Mouse (Mus musculus): ENCODE measurements at regions not wholly inside any gene's neighbourhood (a gene's known extent, or its start where the extent isn't known, plus 50 kb on each side); places are given as distances from the start of the nearest gene placed in this dataset.

- no peaks in the 10 kb centered on the region for H3K4me1 ChIP-seq (ENCODE audit: control insufficient read depth, insufficient read depth, low read length)
- no peaks in the 10 kb centered on the region for H3K79me2 ChIP-seq (replicated peaks; ENCODE audit: control insufficient read depth, insufficient read depth, low read length)
- intact Hi-C loops (cut with DNase I), result no loop called here
- no peak for DNase-seq
- H3K9ac ChIP-seq (ENCODE audit: low read depth, low read length), result no peak overlapping the region
- no peak overlapping the region for H3K27ac ChIP-seq
- no peaks in the 10 kb centered on the region for H3K36me3 ChIP-seq (ENCODE audit: control insufficient read depth, insufficient read depth, low read length)
- H3K4me3 ChIP-seq, result no peak overlapping the region
- TF ChIP-seq CTCF (IDR thresholded peaks at IDR 0.05), result no peak
- TF ChIP-seq EP300 (IDR thresholded peaks at IDR 0.05; ENCODE audit: insufficient read depth, low read depth, low read length), result no peak
- TF ChIP-seq POLR2A (IDR thresholded peaks at IDR 0.05; ENCODE audit: insufficient read depth, low read depth, low read length), result no peak
- 85% methylated on average over 3 of the region's 3 CpGs for WGBS
- no peaks in the 10 kb centered on the region for H3K27me3 ChIP-seq (ENCODE audit: control insufficient read depth, insufficient read depth, low read length)
Observed at GRCm38 (mm10) chr2:79008642-79009041, 140.7 kb downstream of the Ube2e3 start.

DNA sequence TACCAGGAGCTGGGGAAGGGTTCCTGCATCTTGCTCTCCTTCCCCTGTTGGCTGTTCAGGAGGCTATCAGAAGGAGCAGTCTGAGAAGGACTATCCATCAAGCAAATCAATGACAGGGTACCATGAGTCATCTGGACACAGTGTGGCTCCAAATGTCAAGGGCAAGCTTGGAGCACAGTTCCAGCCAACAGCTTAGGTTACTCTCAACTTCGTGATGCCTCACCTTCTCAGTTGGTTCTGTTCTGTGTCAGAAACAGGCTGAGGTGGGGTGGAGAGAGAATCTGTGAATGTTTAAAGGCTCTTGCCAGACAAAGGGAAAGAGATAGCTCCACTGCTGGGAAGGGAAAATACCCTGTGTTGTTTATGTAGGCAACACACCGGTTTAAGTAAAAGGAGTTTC lies 141.9 kb downstream of the Ube2e3 start:
- intact Hi-C loops (cut with DNase I), result no loop called here
- DNase-seq, result no peak
- H3K27ac ChIP-seq, result no peak overlapping the region

GRCm38 (mm10) chr2:79010273-79010672 lies 142.3 kb downstream of the Ube2e3 start:
- H3K79me2 ChIP-seq (replicated peaks; ENCODE audit: control insufficient read depth, insufficient read depth, low read length), result no peaks in the 10 kb centered on the region
- H3K36me3 ChIP-seq (ENCODE audit: control insufficient read depth, insufficient read depth, low read length), result no peaks in the 10 kb centered on the region
- no peaks in the 10 kb centered on the region for H3K4me1 ChIP-seq (ENCODE audit: control insufficient read depth, insufficient read depth, low read length)
- WGBS, result 78% methylated on average over 2 of the region's 2 CpGs
- intact Hi-C loops (cut with DNase I), result no loop called here
- no peak for DNase-seq
- H3K4me3 ChIP-seq, result no peak overlapping the region
- TF ChIP-seq CTCF (IDR thresholded peaks at IDR 0.05) (no peak), EP300 (IDR thresholded peaks at IDR 0.05; ENCODE audit: insufficient read depth, low read depth, low read length) (no peak), POLR2A (IDR thresholded peaks at IDR 0.05; ENCODE audit: insufficient read depth, low read depth, low read length) (no peak)
- no peak overlapping the region for H3K9ac ChIP-seq (ENCODE audit: low read depth, low read length)
- no peak overlapping the region for H3K27ac ChIP-seq
- H3K27me3 ChIP-seq (ENCODE audit: control insufficient read depth, insufficient read depth, low read length), result no peaks in the 10 kb centered on the region

More for the DNA sequence above, 141.9 kb downstream of the Ube2e3 start:
- no peaks in the 10 kb centered on the region for H3K27me3 ChIP-seq (ENCODE audit: control insufficient read depth, insufficient read depth, low read length)
- H3K4me1 ChIP-seq (ENCODE audit: control insufficient read depth, insufficient read depth, low read length), result no peaks in the 10 kb centered on the region
- no peaks in the 10 kb centered on the region for H3K79me2 ChIP-seq (replicated peaks; ENCODE audit: control insufficient read depth, insufficient read depth, low read length)
- H3K9ac ChIP-seq (ENCODE audit: low read depth, low read length), result no peak overlapping the region
- TF ChIP-seq EP300 (IDR thresholded peaks at IDR 0.05; ENCODE audit: insufficient read depth, low read depth, low read length), result no peak
- TF ChIP-seq POLR2A (IDR thresholded peaks at IDR 0.05; ENCODE audit: insufficient read depth, low read depth, low read length), result no peak
- TF ChIP-seq CTCF (IDR thresholded peaks at IDR 0.05), result no peak
- no peaks in the 10 kb centered on the region for H3K36me3 ChIP-seq (ENCODE audit: control insufficient read depth, insufficient read depth, low read length)
- 47% methylated on average over 2 of the region's 2 CpGs for WGBS
- no peak overlapping the region for H3K4me3 ChIP-seq

DNA sequence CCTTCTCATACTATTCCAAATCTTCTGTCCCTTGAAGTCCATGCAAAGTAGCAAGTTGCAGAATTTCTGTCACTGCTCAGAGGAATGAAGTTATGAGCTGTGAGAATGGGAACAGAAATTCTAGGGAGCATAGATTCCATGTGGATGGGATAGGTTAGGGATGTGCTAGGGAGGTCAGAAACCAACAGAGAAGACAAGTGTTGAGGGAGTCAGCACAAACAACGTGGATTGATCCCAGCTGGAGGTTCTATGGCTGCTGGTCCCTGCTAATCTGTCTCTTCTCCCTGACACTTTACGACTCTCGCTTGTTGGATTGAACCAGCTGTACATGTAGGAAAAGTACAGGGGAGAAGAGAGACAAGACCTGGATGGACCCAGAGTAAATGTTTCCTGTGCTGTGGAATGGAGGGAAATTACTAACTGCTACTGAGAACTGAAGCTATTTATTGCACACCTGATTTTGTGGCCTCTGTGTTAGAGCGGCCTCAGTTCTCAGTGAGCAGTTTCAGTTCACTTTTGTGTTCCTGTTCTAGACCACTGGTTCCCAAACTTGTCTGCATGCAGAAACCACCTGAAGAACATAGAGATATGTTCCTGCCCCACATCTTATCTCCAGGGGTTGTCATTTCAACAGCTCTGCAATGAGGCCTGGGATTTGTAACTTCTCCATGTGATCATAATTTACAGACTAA lies 151.0 kb downstream of the Ube2e3 start:
- 82% methylated on average over 4 of the region's 4 CpGs for WGBS
- TF ChIP-seq POLR2A (IDR thresholded peaks at IDR 0.05; ENCODE audit: insufficient read depth, low read depth, low read length) (no peak), CTCF (IDR thresholded peaks at IDR 0.05) (no peak), EP300 (IDR thresholded peaks at IDR 0.05; ENCODE audit: insufficient read depth, low read depth, low read length) (no peak)
- Histone ChIP-seq H3K4me3 (no peak overlapping the region), H3K9ac (ENCODE audit: low read depth, low read length) (no peak overlapping the region), H3K36me3 (ENCODE audit: control insufficient read depth, insufficient read depth, low read length) (no peaks in the 10 kb centered on the region), H3K27me3 (ENCODE audit: control insufficient read depth, insufficient read depth, low read length) (no peaks in the 10 kb centered on the region), H3K27ac (no peak overlapping the region), H3K4me1 (ENCODE audit: control insufficient read depth, insufficient read depth, low read length) (no peaks in the 10 kb centered on the region), H3K79me2 (replicated peaks; ENCODE audit: control insufficient read depth, insufficient read depth, low read length) (no peaks in the 10 kb centered on the region)
- DNase-seq, result no peak
- intact Hi-C loops (cut with DNase I), result no loop called here

GRCm38 (mm10) chr2:79022954-79023353 lies 155.0 kb downstream of the Ube2e3 start:
- H3K27me3 ChIP-seq (ENCODE audit: control insufficient read depth, insufficient read depth, low read length), result no peaks in the 10 kb centered on the region
- TF ChIP-seq POLR2A (IDR thresholded peaks at IDR 0.05; ENCODE audit: insufficient read depth, low read depth, low read length), result no peak
- no peak for TF ChIP-seq CTCF (IDR thresholded peaks at IDR 0.05)
- no peak for TF ChIP-seq EP300 (IDR thresholded peaks at IDR 0.05; ENCODE audit: insufficient read depth, low read depth, low read length)
- DNase-seq, result no peak
- H3K79me2 ChIP-seq (replicated peaks; ENCODE audit: control insufficient read depth, insufficient read depth, low read length), result no peaks in the 10 kb centered on the region
- no peaks in the 10 kb centered on the region for H3K36me3 ChIP-seq (ENCODE audit: control insufficient read depth, insufficient read depth, low read length)
- H3K4me3 ChIP-seq, result no peak overlapping the region
- H3K4me1 ChIP-seq (ENCODE audit: control insufficient read depth, insufficient read depth, low read length), result no peaks in the 10 kb centered on the region
- 94% methylated on average over 2 of the region's 2 CpGs for WGBS
- H3K9ac ChIP-seq (ENCODE audit: low read depth, low read length), result no peak overlapping the region
- H3K27ac ChIP-seq, result no peak overlapping the region
- intact Hi-C loops (cut with DNase I), result no loop called here

DNA sequence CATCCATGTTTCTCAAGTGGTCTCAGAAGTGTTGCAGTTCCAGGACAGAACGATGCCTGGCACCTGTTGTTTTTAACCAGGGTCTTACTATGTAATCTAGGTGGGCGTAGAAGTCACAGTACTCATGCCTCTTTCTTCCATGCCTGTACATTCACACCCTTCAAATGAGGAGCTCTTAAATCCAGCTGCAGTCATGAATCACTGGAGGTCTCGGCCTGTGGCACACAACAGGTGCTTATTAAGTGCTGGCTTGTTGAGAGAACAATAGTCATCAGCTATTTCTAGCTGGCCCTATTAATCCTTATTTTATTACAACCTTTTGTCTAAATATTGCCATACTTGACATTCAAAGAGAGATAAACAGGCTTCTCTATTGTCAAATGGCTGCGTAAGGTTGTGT lies 157.8 kb downstream of the Ube2e3 start:
- TF ChIP-seq POLR2A (IDR thresholded peaks at IDR 0.05; ENCODE audit: insufficient read depth, low read depth, low read length) (no peak), EP300 (IDR thresholded peaks at IDR 0.05; ENCODE audit: insufficient read depth, low read depth, low read length) (no peak), CTCF (IDR thresholded peaks at IDR 0.05) (no peak)
- no peak for DNase-seq
- Histone ChIP-seq H3K4me3 (no peak overlapping the region), H3K27me3 (ENCODE audit: control insufficient read depth, insufficient read depth, low read length) (no peaks in the 10 kb centered on the region), H3K27ac (no peak overlapping the region), H3K79me2 (replicated peaks; ENCODE audit: control insufficient read depth, insufficient read depth, low read length) (no peaks in the 10 kb centered on the region), H3K4me1 (ENCODE audit: control insufficient read depth, insufficient read depth, low read length) (no peaks in the 10 kb centered on the region), H3K9ac (ENCODE audit: low read depth, low read length) (no peak overlapping the region), H3K36me3 (ENCODE audit: control insufficient read depth, insufficient read depth, low read length) (no peaks in the 10 kb centered on the region)
- 91% methylated on average over 4 of the region's 4 CpGs for WGBS
- intact Hi-C loops (cut with DNase I), result no loop called here

All from heart, adult 2 months (tissue).